Mouse (Mus musculus) C2C12 (cell line): Measurements from ENCODE around the gene Polr2i.

Experiments used
- CTCF ChIP-seq: IDR thresholded peaks from one replicate; pipeline ENCODE4 v1.5.1; 2011; ENCODE audit not compliant: control insufficient read depth, insufficient read depth, insufficient read length
- FOSL1 ChIP-seq: IDR thresholded peaks from one replicate; pipeline ENCODE4 v1.8.0; 2011; ENCODE audit warnings: mild to moderate bottlenecking, low read length; ENCODE audit not compliant: poor library complexity, insufficient read depth, severe bottlenecking
- MAX ChIP-seq: IDR thresholded peaks from one replicate; pipeline ENCODE4 v1.6.1; 2011; ENCODE audit warnings: mild to moderate bottlenecking, control low read depth

- TF ChIP-seq CTCF (no peak), FOSL1 (no peak), MAX (no peak)
These were observed 36.3 kb upstream of the Polr2i start for GRCm38 (mm10) chr7:30195461-30195860.
